Mouse (Mus musculus) gastrocnemius, postnatal 10 days (tissue): Measurements from ENCODE around the gene Gm21865. TPM values are rescaled to one million over a fixed set of nuclear protein-coding genes. Genes with fewer than 3 reads are reported as not detected.
"Not testable (repeated sequence)": the region's sequence is repeated elsewhere in the genome, so short reads cannot be mapped to it uniquely, and the experiment has no call there.

ENCODE experiments used
- DNase-seq: peaks from one replicate; pipeline ENCODE4 v3.0.0; 2021; ENCODE audit warnings: mixed read lengths
- long read RNA-seq, 2 experiments: library from polyadenylated mRNA; stranded (forward); transcript quantifications; one replicate each; pipeline ENCODE4 v2.0.0; 2021
- total RNA-seq, 2 experiments: library from RNA; stranded (reverse); gene quantifications; 2 replicates each; pipeline ENCODE4 v1.2.3; 2021

Gm21865 gene
- not detected for total RNA-seq
- long read RNA-seq, experiment 1: 0 reads
- long read RNA-seq, experiment 2: 0 reads

DNA sequence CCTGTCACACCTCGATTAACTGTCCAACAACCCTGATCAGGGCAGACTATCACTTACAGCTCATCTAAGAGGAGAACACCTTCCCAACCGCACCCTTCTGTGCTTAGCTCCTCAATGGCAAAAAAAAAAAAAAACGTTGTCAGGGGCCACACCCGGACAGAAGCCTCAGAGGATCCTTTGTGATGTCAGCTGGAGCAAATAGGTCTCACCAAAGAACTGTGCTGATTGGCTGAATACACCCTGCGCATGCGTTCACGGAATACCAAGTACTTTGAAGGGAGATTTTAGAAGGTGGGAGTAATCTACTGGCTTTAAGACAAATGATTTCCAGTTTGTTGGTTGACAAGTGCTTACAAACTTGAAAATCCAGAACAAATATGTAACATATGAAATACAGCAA lies at the start of gene Gm21865:
TSS of gene Gm21865 (minus strand) at position 101 of the 400 bp plus-strand sequence.
- not testable (repeated sequence) for DNase-seq

Other genes starting within 250 kb of the Gm21865 start
- gene Gm21882, start 64.6 kb upstream of the Gm21865 start, total RNA-seq: not detected